Mouse (Mus musculus): ENCODE measurements around the gene Bglap3.
"Not testable (repeated sequence)": the region's sequence is repeated elsewhere in the genome, so short reads cannot be mapped to it uniquely, and the experiment has no call there.

Gene Bglap3

DNA sequence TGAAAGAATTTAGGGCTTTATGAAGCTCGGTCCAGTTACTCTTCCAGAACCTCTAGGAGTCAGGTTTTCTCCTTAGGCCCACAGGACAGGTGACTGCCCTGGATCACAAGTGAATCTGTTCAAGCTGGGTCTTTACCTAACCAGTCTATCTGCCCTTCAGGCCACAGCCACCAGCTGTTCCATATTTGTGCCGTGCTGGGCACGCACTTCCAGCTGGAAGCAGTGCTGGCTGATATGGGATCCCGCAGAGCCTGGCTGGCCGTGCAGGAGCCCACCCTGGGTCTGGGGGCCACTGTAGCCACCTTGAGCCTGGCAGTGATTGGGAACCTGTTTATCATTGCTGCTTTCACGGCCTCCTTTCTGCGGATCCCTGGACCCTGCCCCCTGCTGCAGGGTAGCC is 4.1 kb upstream of the Bglap3 start:
- DNase-seq (ENCODE audit: low spot score): not testable (repeated sequence)

DNA sequence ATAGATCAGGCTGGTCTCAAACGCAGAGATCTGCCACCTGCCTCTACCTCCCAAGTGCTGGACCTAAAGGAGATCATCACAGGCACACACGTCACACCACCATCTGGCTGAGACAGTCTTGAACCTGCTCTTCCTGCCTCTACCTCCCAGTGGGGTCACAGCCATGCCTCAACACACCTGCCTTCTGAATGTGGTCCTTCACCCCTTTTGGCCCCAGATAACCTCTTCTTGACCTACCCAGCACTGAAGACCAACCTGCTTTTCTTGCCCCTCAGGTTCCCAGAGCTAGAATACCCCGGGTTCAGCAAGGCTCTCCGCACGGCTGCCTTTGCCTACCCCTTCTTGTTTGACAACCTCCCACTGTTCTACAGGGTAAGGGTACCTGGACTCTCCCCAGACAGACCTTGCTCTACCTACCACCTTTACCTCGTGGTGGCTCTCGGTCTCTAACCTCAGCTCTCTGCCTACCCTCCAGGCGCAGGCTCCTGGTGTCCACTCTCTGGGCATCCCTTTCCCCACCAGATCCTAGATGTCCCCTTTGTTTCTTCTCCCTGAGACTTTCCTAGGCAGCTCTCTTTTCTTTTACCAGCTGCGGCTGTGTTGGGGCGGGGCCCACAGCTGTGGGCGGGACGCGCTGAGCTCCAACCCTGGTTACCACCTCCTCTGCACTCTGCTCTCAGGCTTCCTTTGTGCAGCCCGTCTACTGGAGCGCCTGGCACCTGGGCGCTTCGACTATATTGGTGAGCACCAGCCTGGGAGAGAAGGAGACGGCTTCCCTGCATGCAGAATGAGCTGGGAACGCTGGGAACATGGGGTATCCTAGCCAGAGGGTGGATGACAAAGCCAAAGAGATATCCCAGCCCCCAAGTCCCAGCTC is 3.4 kb upstream of the Bglap3 start:
- DNase-seq (ENCODE audit: low spot score): not testable (repeated sequence)

GRCm38 (mm10) chr3:88368511-88368910 is 4.0 kb downstream of the Bglap3 start:
- DNase-seq (ENCODE audit: low spot score): not testable (repeated sequence)

DNA sequence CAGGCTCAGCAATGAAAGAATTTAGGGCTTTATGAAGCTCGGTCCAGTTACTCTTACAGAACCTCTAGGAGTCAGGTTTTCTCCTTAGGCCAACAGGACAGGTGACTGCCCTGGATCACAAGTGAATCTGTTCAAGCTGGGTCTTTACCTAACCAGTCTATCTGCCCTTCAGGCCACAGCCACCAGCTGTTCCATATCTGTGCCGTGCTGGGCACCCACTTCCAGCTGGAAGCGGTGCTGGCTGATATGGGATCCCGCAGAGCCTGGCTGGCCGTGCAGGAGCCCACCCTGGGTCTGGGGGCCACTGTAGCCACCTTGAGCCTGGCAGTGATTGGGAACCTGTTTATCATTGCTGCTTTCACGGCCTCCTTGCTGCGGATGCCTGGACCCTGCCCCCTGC is 5.0 kb downstream of the Bglap3 start:
- DNase-seq (ENCODE audit: low spot score): not testable (repeated sequence)

DNA sequence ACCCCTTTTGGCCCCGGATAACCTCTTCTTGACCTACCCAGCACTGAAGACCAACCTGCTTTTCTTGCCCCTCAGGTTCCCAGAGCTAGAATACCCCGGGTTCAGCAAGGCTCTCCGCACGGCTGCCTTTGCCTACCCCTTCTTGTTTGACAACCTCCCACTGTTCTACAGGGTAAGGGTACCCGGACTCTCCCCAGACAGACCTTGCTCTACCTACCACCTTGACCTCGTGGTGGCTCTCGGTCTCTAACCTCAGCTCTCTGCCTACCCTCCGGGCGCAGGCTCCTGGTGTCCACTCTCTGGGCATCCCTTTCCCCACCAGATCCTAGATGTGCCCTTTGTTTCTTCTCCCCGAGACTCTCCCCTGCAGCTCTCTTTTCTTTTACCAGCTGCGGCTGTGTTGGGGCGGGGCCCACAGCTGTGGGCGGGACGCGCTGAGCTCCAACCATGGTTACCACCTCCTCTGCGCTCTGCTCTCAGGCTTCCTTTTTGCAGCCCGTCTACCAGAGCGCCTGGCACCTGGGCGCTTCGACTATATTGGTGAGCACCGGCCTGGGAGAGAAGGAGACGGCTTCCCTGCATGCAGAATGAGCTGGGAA is 5.6 kb downstream of the Bglap3 start:
- DNase-seq (ENCODE audit: low spot score): not testable (repeated sequence)

GRCm38 (mm10) chr3:88365705-88366361 is 6.7 kb downstream of the Bglap3 start:
- no peak for DNase-seq (ENCODE audit: low spot score)

DNA sequence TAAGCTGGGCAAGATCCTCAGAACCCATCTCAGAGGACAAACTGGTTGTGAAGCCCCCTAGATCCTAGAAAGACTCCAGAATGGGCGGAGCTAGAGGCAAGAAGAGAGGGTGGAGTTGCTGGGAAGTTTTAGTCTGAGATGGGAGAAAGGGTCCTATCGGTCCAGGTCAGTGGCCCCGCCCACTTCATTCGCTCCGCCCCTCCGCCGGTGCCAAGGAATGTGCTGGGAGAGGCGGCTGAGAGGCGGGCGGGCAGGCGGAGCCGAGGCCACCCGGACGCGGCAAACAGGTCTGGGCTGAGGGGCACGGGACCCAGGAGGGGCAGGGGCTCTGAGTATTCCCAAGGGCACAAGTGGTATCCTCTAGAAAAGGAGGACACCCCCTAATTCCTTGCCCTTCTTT is 8.2 kb downstream of the Bglap3 start, which contains the start of gene Paqr6:
Gene Paqr6, plus strand, starts transcription at position 248 of the 400 bp plus-strand sequence.
- peak; percentile 47 for DNase-seq (ENCODE audit: low spot score)

- no peak for DNase-seq (ENCODE audit: low spot score)
Measured at GRCm38 (mm10) chr3:88363700-88364099, 8.8 kb downstream of the Bglap3 start.

GRCm38 (mm10) chr3:88361612-88362313 is 10.8 kb downstream of the Bglap3 start:
- DNase-seq (ENCODE audit: low spot score): no peak

- DNase-seq (ENCODE audit: low spot score): no peak
Measured at GRCm38 (mm10) chr3:88361096-88361495, 11.4 kb downstream of the Bglap3 start.

- DNase-seq (ENCODE audit: low spot score): no peak
Measured at GRCm38 (mm10) chr3:88359989-88360388, 12.6 kb downstream of the Bglap3 start.

GRCm38 (mm10) chr3:88359584-88359983 is 13.0 kb downstream of the Bglap3 start:
- no peak for DNase-seq (ENCODE audit: low spot score)

DNA sequence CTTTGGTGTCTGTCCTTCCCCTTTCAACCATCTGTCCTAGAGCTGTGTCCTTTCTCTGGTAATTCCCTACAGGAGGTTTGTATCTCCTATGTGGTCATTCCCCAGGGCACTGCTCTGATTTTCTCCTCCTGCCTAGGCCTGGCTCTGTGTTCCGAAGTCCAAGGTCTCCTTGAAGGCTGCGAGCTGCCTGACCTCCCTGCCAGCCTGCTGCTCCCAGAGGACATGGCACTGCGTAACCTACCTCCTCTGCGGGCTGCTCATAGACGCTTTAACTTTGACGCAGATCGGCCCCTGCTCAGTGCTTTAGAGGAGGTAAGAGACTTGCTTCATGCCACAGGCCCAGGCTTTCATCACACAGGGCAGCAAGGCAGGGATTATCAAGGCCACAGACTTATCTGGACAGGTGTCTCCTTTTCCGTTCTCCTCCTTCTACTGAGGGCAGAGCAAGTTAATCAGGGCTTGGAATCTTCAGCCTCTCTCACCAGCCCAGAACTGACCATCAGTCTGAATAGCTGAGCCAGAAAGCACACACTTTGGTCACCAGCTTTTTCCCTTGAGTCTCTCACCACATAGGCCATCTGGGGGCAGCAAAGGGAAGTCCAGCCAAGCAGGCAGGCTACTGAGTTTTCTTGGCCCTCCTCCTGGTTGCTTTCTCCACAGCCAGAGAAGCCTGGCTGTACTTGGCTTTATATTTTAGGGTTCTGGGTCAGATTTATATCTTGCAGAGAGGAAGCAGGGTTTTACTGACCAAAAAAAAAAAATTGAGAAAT is 18.0 kb downstream of the Bglap3 start:
- no peak for DNase-seq (ENCODE audit: low spot score)

GRCm38 (mm10) chr3:88352907-88353306 is 19.6 kb downstream of the Bglap3 start:
- DNase-seq (ENCODE audit: low spot score): no peak

- DNase-seq (ENCODE audit: low spot score): no peak
Measured at GRCm38 (mm10) chr3:88350732-88351131, 21.8 kb downstream of the Bglap3 start.

DNA sequence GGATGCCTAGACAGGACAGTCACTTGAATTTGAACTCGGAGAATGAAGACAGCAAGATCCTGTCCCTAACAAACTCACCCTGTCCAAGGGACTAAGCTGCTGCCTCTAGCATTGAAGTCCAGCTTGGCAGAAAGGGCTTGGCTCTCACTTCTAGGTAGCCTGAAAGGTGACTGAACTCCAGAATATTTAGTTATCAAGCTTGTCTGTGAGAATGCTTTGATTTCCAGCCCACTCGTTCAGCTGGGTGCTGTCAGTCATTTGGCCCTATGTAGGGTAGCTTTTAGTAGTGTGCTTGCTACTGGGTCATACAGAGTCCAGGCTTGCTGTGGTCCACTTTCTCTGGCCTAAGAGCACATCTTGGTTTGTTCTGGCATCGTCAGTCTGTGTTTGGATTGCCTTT is 33.5 kb downstream of the Bglap3 start:
- DNase-seq (ENCODE audit: low spot score): no peak

- no peak for DNase-seq (ENCODE audit: low spot score)
Measured at GRCm38 (mm10) chr3:88338316-88338715, 34.2 kb downstream of the Bglap3 start.

GRCm38 (mm10) chr3:88337367-88338020 is 35.0 kb downstream of the Bglap3 start:
- no peak for DNase-seq (ENCODE audit: low spot score)

GRCm38 (mm10) chr3:88336058-88337013 is 36.2 kb downstream of the Bglap3 start, which contains the start of the genes Tmem79 and Smg5:
Gene Tmem79 (minus strand): TSS chr3:88336148.
Gene Smg5 (plus strand): TSS chr3:88336260.
- DNase-seq (ENCODE audit: low spot score): peak; percentile 91

Measured in urinary bladder, postnatal 10 days (tissue).